Mouse (Mus musculus): Measurements from ENCODE around the gene Crygd.

The Crygd gene

GRCm38 (mm10) chr1:65041837-65042236 lies 21.4 kb downstream of the Crygd start:
- DNase-seq = no peak

DNA sequence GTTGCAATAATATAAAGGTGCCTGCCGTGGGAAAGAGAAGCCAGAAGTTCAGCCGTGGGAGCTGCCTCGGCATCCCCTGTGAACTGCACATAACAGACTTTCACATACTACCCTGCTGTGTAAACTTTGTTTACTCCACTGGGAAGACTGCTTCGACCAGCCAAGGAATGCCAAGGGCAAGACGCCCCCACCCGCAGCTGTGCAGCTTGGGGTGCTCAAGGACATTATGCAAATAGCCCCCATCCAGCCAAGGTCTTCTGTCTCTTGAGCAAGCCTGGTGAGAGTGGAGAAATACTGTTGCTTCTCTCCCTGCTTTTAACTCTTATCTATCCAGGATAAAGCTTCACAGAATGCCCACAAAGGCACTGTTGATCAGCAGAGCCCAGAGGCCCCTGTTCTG lies 22.4 kb downstream of the Crygd start:
- no peak for DNase-seq

- no peak for DNase-seq
These were observed 23.6 kb downstream of the Crygd start for GRCm38 (mm10) chr1:65039679-65040078.

- DNase-seq = no peak
These were observed 25.7 kb downstream of the Crygd start for GRCm38 (mm10) chr1:65037542-65037941.

GRCm38 (mm10) chr1:65035513-65035912 lies 27.7 kb downstream of the Crygd start:
- DNase-seq = no peak

DNA sequence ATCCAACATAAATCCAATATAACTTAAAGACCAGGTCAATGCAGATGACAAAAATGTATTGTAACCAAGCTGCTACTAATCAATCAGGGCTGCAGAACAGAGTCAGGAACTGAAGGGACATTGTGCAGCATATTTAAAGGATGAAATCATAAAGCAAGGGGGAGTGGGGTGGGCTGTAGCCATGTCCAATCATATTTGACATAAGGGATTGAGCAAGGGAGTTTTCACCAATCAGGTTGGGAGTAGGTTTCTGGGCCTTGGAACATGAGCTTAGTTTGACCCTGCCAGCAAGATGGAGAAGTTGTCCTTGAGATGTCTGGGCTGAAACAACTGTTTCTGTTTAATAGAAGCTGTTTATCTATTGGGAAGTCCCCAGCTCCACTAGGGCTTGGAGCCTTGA lies 30.6 kb downstream of the Crygd start, which contains the start of gene Akr1cl:
Akr1cl (minus strand) TSS at position 119 of the 400 bp plus-strand sequence.
- no peak for DNase-seq

- no peak for DNase-seq
These were observed 35.0 kb downstream of the Crygd start for GRCm38 (mm10) chr1:65028206-65028605.

DNA sequence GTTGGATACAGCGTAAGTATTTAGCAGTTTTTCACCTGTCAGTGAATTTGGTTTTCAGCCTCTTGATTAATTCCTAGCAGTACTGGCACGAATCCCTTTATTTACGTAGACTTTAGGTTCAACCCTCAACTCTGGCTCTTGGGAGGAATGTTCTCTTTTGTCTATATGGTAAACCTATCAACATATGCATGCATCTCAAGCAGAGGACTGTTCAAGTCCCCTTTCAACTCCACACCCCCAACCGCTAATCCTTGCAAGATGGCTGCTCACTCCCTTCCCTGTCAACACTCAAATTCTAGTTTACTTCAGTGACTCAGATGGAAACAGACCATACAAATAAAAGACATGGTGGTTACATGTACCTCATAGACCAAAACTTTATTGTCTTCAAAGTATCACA lies 50.5 kb downstream of the Crygd start:
- DNase-seq = no peak
